Mouse (Mus musculus) mouse embryonic stem cell (cell line): ENCODE data around the gene Ctdsp2.

ENCODE experiments used
- in situ Hi-C, 2 experiments: fragments of 300-500 bp; cut with MboI; formaldehyde crosslinking; loops; 1 replicate in 1 of 2; 3 replicates in 1 of 2; pipeline ENCODE4 v1.14.3; 2019 to 2020; ENCODE audit warnings: low sequenced_read_pairs in 2 of 2, low pct_unique_long_range_greater_than_20kb in 1 of 2, mixed read lengths in 1 of 2; ENCODE audit not compliant: unreplicated experiment in 1 of 2

Ctdsp2 gene

DNA sequence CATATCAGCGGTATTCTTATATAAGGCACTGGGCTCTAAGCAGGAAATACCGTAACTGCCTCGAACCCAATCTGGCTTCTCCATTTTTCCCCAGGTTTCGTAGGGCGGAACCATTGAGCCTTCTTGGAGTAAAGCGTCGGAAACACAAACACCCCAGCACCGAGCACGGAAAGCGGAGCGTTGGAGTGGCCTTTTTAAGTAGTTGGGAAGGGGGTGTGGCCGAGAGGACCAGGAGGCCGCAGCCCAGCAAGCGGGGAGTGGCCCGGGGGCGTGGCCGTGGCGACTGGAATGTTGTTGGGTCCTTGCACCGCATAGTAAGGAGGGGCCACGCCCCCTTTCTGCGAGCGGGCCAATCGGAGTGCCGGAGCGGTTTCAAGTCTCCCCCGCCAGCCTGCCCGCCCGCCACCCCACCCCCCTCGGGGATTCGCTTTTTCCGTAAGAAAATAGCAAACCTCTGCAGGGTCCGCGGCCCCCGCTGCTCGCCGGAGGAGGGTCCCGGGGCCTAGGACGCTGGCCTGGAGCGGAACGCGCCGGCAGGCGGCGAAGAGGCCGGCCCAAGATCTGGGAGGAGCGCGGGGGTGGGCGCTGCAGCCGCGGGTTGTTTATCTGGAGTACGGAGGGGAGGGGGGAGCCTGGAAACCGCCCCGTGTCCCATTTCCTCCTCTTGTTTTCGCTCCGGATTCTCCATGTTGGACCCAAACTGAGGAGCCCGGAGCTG is at the start of gene Ctdsp2:
TSS of gene Ctdsp2 (plus strand) at position 441 of the 718 bp plus-strand sequence.
- in situ Hi-C loops, result no loop called here

DNA sequence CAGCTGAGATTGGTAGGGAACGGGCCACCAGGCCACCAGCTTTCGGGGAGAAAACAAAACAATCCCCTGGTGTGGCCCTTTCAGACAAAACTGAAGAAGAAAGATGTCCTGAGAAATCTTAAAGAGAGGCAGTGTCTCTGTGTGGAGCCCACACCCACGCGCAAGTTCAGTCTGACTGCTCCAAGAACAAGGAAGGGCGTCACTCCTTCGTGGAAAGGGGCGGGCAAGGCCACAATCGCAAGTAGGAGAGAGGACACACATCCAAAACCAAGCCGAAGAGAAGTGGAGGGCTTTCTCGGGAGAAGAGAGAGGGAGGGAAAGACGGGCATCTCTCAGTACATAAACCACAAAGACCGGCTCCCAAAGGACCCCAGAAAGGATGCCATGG is 49.7 kb upstream of the Ctdsp2 start:
- in situ Hi-C loops, result loop anchor here in 1 of 2 experiments (5.0 kb wide), 1 partner anchor 63 kb away; no protein-coding TSS in a partner anchor

DNA sequence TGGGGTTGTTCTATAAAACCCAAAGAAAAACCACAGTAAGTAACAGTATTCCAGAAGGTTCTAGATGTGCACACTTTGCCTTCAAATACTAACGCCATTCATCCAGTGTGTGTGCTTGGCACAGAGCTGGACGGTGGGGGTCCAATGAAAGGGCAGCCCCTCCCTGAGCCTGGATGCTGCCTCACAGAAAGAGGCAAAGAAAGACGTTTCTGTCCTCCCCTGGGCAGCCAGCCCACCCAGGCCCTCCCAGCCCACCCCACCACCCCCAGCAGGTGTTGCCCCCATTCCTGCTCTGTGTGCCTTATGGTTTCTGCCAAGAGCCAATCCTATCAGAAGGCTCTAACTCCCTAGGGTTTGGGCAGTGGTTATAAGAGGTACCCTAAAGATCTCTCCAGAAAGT is 49.0 kb upstream of the Ctdsp2 start:
- in situ Hi-C loops, result loop anchor here in 1 of 2 experiments (5.0 kb wide), 1 partner anchor 63 kb away; no protein-coding TSS in a partner anchor

DNA sequence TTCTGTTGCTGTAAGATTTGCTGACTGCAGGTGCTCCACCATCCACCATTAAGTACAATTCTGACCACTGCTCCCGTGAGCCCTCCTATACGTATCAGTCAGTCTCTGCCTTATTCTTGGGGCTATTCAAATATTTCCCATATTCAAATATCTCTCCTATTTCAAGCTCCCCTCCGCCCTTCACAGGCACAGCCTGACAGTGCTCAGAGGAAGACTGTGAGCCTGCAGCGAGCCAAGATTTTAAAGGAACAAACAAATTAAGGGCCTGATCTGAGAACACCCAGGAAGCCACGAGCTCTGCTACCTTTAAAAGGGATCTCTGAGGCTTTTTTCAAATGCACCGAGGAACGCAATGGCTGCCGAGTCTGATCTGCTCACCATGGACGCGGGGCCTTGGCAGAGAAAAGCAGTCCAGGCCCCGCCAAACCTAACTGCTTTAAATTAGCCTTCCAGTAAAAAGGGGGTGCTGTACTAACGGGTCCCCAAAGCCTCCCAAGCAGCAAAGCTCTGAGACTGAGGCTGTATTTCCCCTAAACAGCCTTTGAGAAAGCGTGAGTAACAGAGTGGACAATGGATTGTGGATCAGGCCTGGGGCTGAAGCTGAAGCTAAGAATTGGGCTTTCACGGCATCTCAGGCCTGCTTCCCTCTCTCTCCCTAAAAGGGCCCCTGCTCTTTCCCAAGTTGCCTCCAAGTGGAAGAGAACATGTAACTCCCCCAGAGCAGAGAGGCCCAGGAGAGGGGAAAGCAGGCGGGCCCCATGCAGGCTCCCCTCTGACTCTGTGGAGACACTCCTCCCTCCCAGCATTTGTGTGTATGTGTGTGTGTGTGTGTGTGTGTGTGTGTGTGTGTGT is 48.0 kb upstream of the Ctdsp2 start:
- in situ Hi-C loops, result no loop called here

DNA sequence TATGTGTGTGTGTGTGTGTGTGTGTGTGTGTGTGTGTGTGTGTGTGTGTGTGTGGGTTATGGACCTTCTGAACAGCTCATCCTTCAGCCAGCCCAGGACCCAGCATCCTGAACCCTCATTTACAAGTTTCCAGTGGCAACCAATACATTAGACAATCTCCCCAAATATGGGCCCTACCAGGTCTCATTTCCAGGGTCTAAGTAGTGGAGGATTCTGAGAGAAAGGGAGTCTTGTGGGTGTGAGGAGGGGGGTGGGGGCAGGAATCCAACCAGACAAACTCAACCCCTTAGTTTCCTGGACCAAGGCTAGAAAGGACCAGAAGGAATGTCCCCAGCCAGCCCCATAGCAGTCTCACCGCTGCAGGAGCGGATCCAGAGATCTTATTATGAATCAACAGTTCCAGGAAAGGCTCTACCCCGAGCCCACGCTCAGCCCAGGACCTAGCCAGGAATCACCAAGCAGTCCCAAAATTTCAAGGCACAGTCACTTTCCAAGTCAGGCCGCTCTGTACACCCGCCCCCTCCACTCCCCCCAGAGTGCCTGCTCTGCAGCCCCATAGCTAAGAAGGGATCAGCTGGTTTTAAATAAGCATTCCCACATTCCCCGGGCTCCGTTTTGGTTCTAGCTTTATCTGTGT is 47.3 kb upstream of the Ctdsp2 start:
- in situ Hi-C loops, result no loop called here

DNA sequence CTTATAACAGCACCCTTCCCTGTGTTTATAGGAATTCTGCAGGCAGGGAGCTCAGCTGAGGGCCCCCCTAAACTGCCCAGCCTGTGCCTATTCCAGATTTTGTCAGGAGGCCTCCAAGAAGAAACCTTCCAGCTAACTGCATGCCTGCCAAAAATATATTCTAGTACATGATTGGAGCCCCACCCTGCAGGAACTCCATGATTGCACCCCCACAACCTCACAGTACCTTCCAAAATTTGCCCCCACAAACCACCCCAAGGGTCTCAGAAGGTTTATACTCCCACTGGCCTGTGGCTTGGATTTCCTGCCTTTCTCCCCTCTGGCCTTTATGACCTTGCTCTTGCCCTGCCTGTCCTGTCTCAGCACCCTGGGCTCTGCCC is 46.8 kb upstream of the Ctdsp2 start:
- in situ Hi-C loops, result no loop called here

DNA sequence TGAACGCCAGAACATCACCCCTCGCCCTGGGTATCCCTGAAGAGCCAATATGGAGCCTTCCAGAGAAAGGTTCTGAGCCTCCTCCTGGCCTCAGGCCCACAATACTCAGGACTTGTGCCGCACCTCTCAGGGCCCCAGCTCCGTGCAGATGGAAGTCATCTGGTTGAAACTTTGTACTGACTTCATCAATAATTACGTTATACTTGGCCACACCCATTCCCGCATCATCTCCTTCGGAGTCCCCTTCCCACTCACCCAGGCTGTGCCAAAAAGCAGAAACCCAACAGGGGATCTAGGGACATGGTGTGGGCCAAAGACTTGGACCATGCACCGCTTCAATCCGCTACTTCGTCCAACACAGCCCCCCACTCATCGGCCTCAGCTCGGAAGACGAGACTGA is 44.0 kb upstream of the Ctdsp2 start:
- in situ Hi-C loops, result no loop called here

DNA sequence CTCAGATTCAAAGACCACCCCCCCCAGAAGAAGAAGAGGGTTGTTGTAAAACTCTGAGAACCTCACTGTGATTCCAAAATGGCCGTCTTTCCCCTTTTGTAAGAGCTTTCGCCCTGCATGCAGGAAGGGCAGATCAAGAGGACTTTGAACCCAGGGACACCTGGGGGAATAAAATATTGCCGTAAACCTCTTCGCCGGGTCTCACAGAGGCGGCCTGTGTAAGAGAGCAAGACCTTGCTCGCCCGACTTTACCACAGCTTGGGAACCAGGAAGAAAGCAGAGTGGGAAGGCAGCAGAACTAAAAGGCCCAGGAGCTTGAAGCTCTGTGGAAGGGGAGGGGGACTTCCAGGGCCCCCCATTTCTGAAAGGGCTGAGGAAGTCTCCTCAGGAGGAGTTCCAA is 43.4 kb upstream of the Ctdsp2 start:
- in situ Hi-C loops, result no loop called here

DNA sequence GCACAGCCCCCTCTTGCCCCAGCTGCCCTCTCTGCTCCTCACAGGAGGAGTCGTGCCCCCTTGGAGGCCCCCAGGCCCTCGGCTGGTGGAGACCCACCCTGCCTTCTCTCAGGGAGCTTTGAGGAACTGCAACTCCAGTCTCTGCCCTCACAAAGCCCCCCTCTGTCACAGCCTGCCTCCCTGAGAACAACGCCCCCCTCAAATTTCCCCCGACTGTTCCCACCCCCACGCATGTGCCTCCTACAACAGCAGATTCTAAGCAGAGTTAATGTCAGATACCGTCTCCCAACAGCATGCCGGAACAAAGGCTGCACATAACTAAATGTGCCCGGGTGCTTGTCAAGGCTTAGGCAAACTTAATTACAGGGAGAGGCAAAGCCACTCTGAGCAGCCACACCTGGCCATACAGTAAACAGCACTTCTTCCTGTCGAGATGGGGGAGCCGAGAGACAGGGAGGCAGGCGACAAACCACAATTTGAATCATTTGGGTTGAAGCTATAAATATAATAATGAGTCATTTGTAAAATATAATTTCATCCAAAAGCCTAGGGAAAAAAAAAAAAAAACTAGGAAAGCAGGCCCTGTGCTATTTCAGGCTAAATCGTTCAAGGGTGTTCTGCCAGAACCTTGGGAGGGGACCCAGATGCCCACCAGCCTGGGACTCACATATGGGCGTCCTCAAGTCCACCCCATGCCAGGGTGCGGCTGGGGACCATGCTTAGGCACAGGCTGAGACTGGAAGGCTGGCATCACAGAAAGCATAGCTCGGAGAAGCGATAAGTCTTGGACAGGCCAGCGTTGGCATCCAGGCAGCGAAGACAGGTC is 42.7 kb upstream of the Ctdsp2 start:
- in situ Hi-C loops, result no loop called here

DNA sequence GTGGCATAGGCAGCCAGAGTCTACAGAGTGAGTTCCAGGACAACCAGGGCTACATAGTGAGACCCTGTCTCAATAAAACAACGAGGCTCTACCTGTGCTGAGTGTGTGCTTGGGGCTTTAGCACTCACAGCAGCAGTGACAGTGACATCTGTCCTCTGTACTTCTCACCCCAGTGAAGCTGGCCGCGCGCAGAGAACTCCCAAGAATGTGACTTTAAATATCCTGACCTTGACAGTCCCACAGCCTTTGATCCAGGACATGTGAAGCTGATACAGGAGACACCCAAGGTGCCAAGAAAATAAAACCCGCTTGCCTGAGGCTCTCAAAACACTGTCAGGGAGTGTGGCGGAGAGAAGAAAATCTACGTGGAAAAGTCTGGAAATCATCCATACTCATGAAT is 37.6 kb upstream of the Ctdsp2 start:
- in situ Hi-C loops, result no loop called here

DNA sequence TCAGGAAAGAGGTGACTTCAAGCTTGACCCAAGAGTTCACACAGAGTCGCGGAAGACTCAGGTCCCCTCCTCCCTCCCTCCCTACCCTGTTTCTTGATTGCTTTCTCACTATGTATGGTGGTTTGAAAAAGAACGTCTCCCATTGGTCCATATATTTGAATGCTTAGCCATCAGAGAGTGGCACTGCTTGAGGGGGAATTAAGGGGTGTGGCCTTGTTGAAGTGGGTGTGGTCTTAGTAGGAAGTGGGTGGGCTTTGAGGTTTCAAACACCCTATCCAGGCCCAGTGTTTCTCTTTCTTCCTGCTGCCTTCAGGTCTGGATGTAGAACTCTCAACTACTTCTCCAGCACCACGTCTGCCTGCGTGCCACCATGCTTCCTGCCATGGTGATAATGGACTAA is 33.0 kb upstream of the Ctdsp2 start:
- in situ Hi-C loops, result no loop called here

DNA sequence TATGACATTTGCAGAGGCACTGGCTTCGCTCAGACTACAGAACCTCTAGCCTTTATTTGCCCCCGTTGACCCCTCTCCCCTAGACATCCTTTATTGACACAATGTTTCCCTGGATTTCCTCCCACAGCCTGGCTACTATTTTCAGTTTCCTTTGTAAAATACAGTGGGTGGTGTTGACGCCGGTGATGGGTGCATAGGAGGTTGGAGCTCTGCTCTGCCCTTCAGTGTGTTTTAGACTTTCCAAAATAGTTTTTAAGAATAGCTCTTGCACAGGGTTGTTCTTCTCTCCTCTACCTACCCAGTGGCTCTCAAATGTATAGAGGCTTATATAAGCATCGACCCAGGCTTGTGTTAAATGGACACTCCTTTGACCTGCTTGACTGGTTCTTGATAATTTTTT is 28.7 kb upstream of the Ctdsp2 start:
- in situ Hi-C loops, result no loop called here

DNA sequence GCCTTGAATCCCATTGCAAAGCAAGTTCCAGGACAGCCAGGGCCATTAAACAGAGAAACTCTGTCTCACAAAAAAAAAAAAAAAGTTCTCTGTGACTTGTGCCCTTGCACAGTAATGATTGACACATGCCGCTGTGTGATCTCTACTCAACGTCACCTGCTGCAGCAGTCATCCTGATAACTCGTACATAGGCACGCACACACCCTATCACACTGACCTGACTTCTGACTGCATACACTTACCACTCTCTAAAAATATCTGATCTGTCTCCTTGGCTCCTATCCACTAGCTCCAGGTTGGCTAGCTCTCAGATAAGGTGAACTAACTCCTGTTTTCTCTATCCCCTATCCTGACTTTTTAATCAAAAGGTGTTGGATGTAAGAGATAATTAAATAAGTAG is 27.9 kb upstream of the Ctdsp2 start:
- in situ Hi-C loops, result no loop called here

DNA sequence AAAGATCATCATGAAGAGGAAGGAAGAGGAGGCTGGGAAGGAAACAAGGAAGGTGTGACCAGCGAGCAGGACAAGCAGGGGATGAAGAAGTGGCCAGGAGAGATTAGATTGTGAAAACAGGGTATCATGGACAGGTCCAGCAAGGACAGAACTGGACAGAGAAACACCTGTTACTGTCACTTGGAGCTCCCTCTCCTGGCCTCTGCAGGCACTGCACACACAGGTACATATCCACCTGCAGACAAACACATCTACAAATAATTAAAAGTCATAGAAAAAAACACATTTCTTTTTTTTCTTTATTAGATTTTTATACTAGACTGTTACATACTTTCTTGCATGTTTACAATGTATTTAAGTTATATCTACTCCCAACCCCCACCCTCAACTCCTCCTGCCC is 26.1 kb upstream of the Ctdsp2 start:
- in situ Hi-C loops, result no loop called here

DNA sequence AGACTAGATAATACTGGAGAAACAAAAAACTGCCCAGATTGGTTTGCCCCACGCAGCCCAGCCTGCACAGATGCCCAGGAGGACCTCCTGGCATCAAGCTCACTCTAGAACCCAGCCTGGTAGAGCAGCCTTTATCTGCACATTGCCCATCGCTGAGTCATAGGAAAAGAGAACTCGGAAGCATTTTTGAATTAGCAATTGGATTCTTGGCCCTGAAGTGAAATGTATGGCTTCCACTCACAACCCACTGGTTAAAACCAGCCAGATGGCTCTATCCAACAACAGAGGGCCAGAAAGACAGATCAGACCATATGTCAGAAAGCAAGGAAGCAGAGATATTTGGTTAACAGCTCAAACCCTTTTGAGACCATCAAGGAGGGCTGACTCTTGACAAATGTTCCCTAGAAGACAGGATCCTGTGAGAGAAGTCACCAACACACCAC is 25.5 kb upstream of the Ctdsp2 start:
- in situ Hi-C loops, result no loop called here

DNA sequence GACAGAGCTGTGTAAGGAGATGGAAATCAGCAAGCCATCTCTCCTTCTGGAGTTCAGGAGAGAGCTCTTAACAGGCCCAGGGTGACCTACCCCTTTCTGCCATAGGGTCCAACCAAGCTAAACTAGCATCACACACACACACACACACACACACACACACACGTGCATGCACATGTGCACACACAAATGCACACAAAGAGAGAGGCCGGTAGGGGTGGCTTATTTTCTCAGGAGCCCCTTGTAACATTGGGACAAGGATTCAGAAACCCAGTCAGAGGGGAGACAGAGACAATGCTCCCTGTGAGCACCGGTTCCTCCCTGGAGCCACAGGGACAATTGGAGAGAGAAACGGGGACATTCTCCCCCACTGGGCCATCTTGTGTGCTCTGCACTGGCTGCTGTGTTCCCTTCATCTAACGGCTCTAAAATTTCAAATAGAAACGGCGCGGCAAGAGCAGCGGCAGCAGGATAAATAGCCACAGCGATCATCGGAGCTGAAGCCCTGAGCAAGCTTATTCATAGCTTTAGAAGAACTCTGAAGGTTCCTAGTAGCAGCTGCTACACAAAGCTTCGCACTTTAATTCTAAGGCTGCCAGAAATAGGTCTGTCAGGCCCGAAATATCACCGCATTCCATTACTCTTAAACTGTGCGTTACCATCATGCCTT is 21.7 kb upstream of the Ctdsp2 start:
- in situ Hi-C loops, result no loop called here

DNA sequence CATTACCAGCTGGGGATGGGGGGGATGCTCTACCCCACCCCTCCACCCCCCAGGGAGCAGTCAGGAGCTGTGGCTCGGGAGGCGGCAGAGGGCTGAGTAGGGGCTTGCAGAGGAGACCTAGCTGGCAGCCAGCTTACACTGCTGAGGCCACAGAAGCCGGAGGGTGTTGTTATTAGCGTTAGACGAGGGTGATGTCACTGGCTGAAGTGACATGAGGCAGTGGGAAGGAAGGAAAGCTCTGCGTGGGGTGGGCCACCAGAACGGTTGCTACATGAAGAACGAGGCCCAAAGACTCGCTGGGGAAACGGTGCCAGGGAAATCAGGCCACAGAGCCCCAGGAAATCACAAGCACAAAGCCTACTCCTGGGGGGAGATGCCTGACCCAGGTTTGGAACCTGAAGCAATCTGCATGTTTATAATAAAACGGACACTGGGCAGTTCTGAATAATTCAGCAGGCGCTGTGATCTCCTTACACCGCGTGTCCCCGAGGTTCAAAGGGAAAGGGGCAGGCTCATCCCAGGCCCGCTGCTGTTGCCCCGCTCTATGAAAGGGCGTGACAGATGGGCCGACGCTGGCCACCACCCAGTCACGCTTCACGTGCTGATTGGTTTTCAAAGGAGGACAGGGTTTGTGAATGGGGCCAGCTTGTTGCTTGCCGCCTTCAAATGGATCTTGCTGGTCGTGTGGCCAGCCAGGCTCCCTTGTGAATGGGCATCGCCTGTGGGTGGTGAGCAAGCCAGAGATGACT is 21.0 kb upstream of the Ctdsp2 start:
- in situ Hi-C loops, result no loop called here
